In the genomic region with DNA sequence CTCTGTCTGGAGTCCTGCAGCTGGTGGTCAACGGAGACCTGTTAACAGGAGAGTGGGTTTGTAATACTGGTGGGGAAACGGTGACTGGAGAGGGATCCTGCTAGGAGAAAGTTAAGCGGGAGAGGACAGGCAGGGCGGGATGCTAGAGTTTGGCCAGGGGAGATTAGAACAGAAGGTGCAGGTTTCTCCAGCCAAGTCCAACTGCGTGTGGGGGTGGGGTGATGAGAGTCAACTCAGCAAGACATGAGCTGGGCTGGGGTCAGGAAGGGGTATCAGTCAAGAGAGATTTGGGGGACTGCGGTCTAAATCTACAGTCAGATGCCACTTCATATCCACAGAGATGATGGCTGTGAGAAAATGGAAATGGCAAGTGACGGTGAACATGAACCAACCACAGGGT, we compare ENCODE assay signal across 17 mouse cellular contexts.
"Had no signal": no experiment of that assay in that cellular context is flagged by ENCODE, and none has a peak within 500 bp of the region (broad histone marks: within the 10 kb centered on the region; RNA-seq: fewer than 3 reads in every experiment).

No protein-coding gene starts in this region.

- DNase-seq: cerebellum, adult 9-10 months; cerebellum, adult 9-11 months; cerebellum, postnatal 36 days; embryo, embryonic 11 days; forebrain, postnatal 0 days; gastrocnemius, adult 2 months; gastrocnemius, postnatal 10 days; gastrocnemius, postnatal 14 days; gastrocnemius, postnatal 25 days; gastrocnemius, postnatal 36 days; heart, adult 11 months; heart, adult 18-20 months; heart, adult 2 months had no signal

- ATAC-seq: forebrain, embryonic 13.5 days; forebrain, embryonic 14.5 days; forebrain, embryonic 15.5 days; forebrain, embryonic 16.5 days; forebrain, postnatal 0 days had no signal
